Mouse (Mus musculus): ENCODE data around the gene Prdm2.

Prdm2 gene

DNA sequence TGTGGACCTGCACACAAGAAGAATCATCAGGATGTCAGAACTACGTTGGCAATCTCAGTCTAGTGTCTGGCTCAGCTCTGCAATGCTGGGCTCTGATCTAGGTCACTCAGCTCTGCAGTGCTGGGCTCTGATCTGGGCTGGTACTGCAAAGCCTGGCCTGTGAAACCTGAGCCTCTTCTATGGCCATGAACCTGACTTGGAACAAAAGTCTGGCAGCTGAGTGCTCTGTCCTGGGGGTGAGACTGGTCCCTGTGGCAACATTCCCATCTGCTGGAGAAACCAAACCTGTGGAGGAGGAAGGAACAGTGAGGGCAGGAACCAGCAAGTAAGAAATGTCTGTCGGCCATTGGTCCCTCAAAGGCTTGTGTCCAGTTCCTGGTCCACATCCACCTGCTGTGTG is 109.0 kb downstream of the Prdm2 start:
- no peak for DNase-seq

DNA sequence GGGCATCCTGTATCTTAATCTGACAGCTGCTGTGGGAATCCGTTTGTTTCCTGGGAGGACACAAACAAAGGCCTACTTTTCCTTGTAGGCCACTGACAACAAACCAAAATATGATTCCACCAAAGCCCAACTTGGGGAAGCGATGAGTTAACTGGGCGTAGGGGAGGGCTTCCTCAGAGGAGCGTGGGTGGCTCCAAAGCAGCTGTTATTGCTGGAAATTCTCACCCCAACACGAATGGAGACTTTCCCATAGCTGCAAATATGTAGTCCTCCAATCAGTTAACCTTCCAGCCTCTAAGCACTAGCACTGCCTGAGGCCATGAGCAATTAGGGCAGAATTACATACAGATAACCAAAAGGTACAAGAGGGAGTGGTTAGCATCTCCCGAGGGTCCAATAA is 112.6 kb downstream of the Prdm2 start:
- DNase-seq, result no peak

DNA sequence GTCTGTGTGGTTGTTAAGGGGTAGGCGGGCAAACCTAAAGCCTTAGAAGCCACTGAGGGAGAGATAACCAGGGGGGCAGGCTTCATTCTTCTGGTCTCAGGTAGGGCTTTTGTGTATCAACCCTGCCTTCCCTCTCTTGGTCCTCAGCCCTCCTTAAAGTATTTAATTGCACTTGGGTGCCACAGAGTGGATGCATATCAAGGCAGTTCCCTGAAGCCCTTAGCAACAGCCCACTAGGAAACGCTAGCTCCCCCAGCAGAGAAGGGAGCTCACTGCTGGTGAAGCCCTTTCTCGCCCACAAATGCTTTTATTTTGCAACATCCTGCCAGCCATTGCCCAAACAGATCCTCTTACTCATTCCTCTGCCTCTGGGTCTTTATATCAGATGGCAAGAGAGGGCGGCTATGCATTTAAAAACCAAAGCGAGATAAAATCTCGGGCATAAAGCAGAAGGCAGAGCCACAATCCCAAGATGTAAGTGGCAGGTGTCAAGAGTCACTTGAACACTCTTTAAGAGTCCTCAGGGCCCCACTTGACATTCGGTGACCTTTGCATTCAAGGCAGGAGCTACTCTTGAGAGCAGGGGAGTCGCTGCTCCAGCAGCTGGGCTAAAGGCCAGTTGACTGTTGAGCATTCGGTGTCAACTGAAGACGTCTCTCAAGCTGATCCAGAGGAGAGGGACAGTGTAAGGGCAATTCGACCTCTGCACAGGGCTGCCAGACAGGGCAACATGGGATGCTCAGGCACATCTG is 113.3 kb downstream of the Prdm2 start:
- no peak for DNase-seq

DNA sequence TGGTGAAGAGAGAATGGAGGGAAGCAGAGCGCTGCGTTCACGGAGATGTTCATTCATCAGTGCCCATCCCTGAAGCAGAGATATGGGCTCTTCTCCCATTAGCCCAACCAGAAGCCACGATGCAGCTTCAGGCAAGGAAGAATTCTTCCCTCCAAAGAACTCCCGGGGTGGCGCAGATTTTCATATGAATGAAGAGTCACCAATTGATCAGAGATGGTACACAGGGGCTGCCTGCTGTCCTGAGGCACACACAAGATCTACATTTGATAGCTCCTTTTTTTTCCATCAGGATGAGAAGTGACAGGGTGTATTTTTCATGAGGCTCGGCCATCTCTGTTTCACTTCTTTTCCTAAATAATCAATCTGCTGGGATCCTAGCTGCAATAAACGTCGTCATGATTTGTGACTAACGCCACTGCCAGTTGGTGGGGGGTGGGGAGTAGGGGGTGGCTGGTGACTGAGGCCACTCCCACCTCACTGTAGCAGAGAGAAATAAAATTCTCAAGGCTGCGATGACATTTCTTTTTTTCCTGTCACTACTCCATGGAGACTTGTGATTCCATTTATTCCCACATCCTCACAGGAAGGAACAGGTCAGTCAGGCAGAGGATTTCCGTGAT is 120.6 kb downstream of the Prdm2 start:
- no peak for DNase-seq

DNA sequence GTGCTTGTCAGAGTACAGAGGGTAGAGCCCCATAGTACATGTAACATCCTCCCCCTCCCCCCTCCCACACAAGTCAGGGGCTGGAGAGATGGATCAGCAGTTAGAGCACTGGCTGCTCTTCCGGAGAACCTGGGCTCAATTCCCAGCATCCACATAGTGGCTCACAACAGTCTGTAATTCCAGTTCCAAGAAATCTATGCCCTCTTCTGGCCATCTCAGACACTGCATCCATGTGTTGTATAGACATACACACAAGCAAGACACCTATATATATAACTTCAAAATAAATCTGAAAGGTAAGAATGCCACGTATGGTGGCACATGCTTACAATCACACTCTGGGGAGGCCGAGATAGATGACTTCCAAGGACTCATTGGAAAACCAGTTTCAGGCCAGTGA is 122.2 kb downstream of the Prdm2 start:
- no peak for DNase-seq

DNA sequence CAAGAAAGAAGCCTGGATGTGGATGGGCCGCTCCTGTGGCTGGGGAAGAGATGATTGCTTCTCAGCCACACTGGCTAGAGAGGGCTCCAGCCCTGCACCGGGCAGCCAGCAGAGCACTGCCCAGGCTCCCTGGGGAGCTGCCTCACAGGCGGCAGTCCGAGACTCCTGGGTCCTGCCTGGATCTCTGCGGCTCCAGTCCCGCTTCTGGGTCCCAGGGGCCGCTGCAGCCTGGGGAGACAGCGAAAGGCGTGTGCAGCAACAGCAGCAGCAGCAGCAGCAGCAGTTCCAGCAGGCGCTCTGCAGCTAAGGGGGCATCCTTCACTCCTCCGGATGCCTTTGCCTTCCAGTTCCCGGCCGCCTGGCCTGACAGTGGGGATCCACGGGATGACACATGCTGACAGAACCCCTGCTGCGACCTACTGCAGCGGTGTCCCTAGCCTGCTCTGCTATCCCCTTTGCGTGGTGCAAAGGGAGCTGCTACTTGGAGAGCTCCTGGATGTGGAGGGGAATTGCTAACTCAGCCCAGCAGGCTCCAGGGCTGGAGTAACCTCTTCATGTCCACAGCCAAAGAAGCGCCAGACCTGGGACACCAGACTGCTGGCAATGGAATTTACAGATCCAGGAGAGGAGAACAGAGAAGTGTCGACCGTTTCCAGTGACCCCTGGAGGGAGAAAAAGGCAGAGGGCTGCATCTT is 138.6 kb downstream of the Prdm2 start:
- no peak for DNase-seq

DNA sequence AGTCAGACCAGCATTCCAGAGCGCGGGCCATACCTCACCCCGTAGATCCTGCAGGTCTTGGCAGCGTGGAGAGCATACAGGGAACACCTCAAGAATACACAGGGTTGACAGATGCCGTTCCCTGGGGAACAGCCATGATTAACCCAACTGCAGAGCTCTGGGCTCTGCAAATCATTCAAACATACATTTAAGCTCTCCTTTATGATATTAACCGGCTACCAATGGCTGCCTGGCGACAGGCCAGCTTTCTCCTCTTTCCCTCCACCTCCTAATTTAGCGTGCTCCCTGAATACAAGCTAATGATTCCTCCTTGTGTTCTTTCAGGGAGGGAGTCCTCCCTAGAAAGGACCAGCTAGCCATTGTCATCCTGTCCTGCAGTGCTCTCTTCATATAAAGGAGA is 141.0 kb downstream of the Prdm2 start:
- no peak for DNase-seq

DNA sequence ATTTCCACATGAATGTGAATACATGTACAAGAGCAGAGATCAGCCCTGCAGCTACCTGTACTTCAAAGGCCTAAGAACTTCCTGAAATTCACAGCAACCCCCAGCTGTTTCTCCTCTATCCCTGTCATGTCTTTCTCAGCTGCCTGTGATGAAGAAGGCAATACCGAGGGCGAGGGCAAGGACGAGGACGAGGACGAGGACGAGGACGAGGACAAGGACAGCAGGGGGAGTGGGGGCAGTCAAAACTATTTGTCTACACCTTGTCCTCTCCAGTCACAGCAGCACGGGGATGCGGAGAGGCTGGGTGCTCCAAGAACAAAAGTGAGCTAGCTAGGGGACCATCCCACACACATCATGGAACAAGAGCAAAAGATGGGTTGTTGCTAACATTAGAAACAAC is 145.8 kb downstream of the Prdm2 start:
- DNase-seq, result no peak

DNA sequence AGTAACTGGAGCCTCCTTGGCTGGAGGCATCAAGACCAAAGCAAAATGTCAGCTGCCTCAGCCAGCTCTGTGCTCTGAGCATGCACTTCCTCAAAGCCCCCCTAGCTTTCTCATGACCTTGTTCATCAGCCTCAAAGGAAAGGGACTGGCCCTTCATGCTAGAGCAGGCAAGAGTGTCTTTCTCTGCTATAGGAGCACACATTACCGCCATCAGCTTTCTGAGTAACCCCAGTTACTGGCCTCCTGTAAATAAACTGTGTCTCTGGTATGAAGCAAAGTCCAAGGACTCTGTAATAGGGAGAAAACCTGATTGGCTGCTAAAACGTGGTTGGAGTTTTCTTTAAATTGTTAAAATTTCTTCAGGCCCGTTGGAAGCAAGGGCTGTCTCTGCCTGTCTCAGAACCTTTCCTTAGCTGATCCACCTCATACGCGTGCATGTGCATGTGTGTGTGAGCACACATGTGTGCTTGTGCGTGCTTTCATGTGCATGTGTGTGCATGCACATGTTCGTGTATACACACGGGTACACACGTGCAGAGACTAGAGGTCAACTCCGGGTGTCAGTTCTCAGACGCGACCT is 153.9 kb downstream of the Prdm2 start:
- DNase-seq, result no peak
